Mouse (Mus musculus): ENCODE data around the gene Slc7a8.

GRCm38 (mm10) chr14:54714617-54715081 is 67.1 kb downstream of the Slc7a8 start:
- TF ChIP-seq CTCF (IDR thresholded peaks at IDR 0.05; ENCODE audit: low read depth, low read length) (no peak), GATA1 (IDR thresholded peaks at IDR 0.05; ENCODE audit: borderline replicate concordance, low read length) (no peak), TAL1 (conservative IDR thresholded peaks at IDR 0.05; ENCODE audit: low read depth, low read length) (no peak), POLR2AphosphoS5 (IDR thresholded peaks at IDR 0.05; ENCODE audit: insufficient replicate concordance, low read depth, low read length) (no peak)

Measured in G1E (cell line).